Mouse (Mus musculus) embryonic facial prominence, embryonic 10.5 days (tissue): ENCODE measurements around the gene 6330409D20Rik. TPM values are rescaled to one million over a fixed set of nuclear protein-coding genes. Genes with fewer than 3 reads are reported as not detected.

Source experiments
- DNase-seq: peaks from one replicate; pipeline ENCODE4 v3.0.0-alpha.2; 2017; ENCODE audit warnings: low spot score
- H3K27ac ChIP-seq: fragments of 300-500 bp; sonication (generic); replicated peaks from 2 replicates; pipeline ENCODE4 v1.5.1; 2016; ENCODE audit warnings: mild to moderate bottlenecking
- H3K27me3 ChIP-seq: fragments of 300-500 bp; sonication (generic); replicated peaks from 2 replicates; pipeline ENCODE4 v1.6.1; 2016; ENCODE audit warnings: low read depth, mild to moderate bottlenecking; ENCODE audit not compliant: poor library complexity, severe bottlenecking
- H3K36me3 ChIP-seq: fragments of 300-500 bp; sonication (generic); replicated peaks from 2 replicates; pipeline ENCODE4 v1.6.1; 2016; ENCODE audit warnings: mild to moderate bottlenecking, moderate library complexity
- H3K4me1 ChIP-seq: fragments of 300-500 bp; sonication (generic); 2 replicates; pipeline ENCODE4 v1.6.1; 2016
- H3K4me3 ChIP-seq: fragments of 300-500 bp; sonication (generic); 2 replicates; pipeline ENCODE4 v1.5.1; 2016; ENCODE audit warnings: mild to moderate bottlenecking, moderate library complexity
- H3K9me3 ChIP-seq: fragments of 300-500 bp; sonication (generic); 2 replicates; pipeline ENCODE4 v1.6.1; 2016; ENCODE audit warnings: mild to moderate bottlenecking
- WGBS: fragments of 180-500 bp; shearing (Covaris S2); methylation state at CpG from one replicate; pipeline ENCODE4 v1.1.7; 2016; 5-methylcytosine and 5-hydroxymethylcytosine counted together
- polyA plus RNA-seq: library from polyadenylated mRNA; unstranded; fragments of >200 nt; fragmentation: Nextera tagmentation; extraction: Ambion mirVana; gene quantifications from 2 replicates; pipeline ENCODE4 v1.2.1, GENCODE M21; 2016

Gene 6330409D20Rik
- polyA plus RNA-seq, 1 experiment from 2014 or later, result 0.57 TPM

DNA sequence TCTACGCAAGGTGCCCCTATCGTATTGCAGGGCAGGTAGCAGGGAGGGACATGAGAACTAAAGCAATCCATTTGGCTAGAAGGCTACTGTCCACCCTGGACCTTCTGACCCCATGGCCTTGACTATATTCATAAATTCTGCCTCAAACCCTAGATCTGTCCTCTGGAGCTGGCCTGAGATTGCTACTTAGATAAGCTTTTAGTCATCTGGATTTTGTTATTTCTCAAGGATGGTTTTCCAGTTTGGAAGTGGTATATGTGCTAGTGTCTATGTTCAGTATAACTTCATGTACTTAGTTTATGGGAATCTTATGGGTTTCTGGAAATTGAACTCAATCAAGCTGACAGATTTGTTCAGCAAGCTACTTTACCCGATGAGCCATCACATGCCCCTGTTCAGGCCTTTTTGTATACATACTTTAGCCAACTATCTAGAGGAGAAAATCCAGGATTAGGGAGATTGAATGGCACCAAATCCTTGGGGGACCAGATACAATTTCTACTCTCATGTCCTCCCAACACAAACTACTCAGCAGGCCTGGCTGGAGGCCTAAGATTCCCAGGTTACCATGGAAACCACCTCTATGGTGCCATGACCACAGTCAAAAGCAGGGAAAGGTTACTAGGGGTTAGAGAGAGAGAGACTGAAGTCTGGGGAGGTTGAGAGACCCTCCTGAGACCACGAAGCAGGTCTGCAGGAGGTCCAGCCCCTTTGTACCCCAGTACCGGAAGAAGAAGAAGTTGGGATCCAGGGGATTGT, 28.7 kb upstream of the 6330409D20Rik start:
- no peaks in the 10 kb centered on the region for H3K36me3 ChIP-seq
- 0 out of 2 replicates have a peak, but pooled peaks cover 12% of the 10 kb centered on the region for H3K27me3 ChIP-seq
- 74% methylated on average over 5 of the region's 5 CpGs for WGBS
- no peaks in the 10 kb centered on the region for H3K9me3 ChIP-seq
- no peak for DNase-seq
- no peak overlapping the region for H3K27ac ChIP-seq
- peaks cover 55% of the 10 kb centered on the region for H3K4me1 ChIP-seq
- no peak overlapping the region for H3K4me3 ChIP-seq

- Histone ChIP-seq H3K4me1 (peaks cover 54% of the 10 kb centered on the region), H3K9me3 (no peaks in the 10 kb centered on the region), H3K27me3 (0 out of 2 replicates have a peak, but pooled peaks cover 10% of the 10 kb centered on the region), H3K4me3 (0 out of 2 replicates have a peak overlapping the region, but pooled peaks have one; percentile 21), H3K27ac (no peak overlapping the region), H3K36me3 (no peaks in the 10 kb centered on the region)
- peak; percentile 38 for DNase-seq
- WGBS, result 53% methylated on average over 19 of the region's 19 CpGs
Observed at GRCm38 (mm10) chr2:32768661-32769285, 28.0 kb upstream of the 6330409D20Rik start.

DNA sequence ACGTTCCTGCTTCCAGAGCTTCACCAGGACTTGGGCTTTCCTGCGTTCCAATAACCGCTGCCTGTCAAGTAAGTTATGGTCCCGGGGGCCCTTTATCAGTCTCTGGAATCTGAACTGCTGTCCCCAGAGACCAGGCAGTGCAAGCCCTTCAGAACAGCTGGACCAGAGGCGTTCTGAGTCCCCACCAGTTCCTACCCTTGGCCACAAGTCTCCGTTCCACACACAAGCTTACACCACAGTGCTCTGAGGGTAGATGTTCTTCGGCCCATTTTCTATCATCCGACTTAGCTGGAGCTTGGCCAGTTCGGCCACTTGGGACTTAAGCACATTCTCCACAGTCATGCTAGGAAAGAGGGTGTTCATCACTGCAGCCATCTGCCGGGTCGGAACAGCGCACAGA, 26.4 kb upstream of the 6330409D20Rik start:
- Histone ChIP-seq H3K27me3 (0 out of 2 replicates have a peak, but pooled peaks cover 6% of the 10 kb centered on the region), H3K4me3 (no peak overlapping the region), H3K4me1 (peaks cover 51% of the 10 kb centered on the region), H3K27ac (no peak overlapping the region), H3K36me3 (peaks cover 12% of the 10 kb centered on the region), H3K9me3 (no peaks in the 10 kb centered on the region)
- WGBS, result 78% methylated on average over 12 of the region's 12 CpGs
- DNase-seq, result no peak

DNA sequence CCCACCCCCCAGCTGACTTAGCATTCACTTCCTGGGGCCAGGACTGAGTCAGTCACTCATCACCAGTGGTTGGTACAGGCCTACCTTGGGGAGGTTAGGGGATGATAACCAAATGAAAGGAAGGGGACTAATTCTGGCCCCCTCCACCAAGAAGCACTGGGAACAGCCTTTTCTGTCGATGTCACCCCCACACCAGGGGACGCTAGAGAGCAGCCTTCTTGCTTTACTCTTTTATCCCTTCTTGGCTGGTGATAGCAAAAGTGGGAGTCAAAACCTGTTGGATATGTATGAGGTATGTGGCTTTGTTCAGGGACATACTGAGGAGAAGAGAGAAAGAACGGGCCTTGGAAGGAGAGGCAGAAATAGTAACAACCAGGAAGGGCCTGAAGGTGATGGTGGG, 22.5 kb upstream of the 6330409D20Rik start:
- no peaks in the 10 kb centered on the region for H3K27me3 ChIP-seq
- no peak overlapping the region for H3K27ac ChIP-seq
- 76% methylated on average over 3 of the region's 3 CpGs for WGBS
- H3K4me1 ChIP-seq, result peaks cover 22% of the 10 kb centered on the region
- H3K36me3 ChIP-seq, result peaks cover 43% of the 10 kb centered on the region
- no peaks in the 10 kb centered on the region for H3K9me3 ChIP-seq
- DNase-seq, result no peak
- no peak overlapping the region for H3K4me3 ChIP-seq

DNA sequence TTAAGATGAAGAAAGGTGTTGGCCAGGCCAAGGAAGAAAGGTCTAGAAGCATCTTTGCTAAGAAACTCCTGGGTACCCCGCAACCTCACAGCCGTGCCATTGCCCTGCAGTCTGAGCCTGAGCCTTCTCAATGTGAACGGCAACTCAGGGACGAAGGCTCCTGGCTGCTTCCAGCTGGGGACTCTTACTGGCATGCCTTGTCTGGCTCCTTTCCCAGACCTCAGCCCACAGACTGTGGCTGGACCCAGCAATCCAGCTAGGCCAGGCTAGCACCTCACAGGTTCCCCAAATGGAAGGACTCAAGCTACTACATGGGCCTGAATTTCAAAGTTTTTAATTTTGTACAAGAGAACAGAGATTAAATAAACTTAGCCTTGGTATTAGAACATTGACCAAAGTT, 21.0 kb upstream of the 6330409D20Rik start:
- H3K4me1 ChIP-seq, result peaks cover 25% of the 10 kb centered on the region
- H3K27me3 ChIP-seq, result no peaks in the 10 kb centered on the region
- H3K9me3 ChIP-seq, result no peaks in the 10 kb centered on the region
- H3K36me3 ChIP-seq, result peaks cover 43% of the 10 kb centered on the region
- H3K4me3 ChIP-seq, result no peak overlapping the region
- no peak overlapping the region for H3K27ac ChIP-seq
- WGBS, result 95% methylated on average over 4 of the region's 4 CpGs
- DNase-seq, result no peak

DNA sequence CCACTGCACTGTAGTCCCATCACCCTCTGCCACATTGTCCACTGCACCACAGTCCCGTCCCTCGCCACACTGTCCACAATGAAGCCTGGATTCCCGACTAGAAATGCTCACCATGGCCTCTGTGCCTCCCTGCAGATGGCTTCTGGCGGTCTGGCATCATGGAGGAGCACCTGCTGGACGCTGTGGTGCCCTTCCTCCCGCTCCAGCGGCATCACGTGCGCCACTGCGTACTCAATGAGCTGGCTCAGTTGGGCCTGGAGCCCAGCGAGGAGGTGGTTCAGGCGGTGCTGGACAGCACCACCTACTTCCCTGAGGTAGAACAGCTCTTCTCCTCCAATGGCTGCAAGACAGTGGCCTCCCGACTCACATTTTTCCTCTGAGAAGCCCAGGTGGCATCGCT, 20.5 kb upstream of the 6330409D20Rik start:
- H3K4me3 ChIP-seq, result no peak overlapping the region
- H3K27me3 ChIP-seq, result no peaks in the 10 kb centered on the region
- H3K9me3 ChIP-seq, result no peaks in the 10 kb centered on the region
- peaks cover 43% of the 10 kb centered on the region for H3K36me3 ChIP-seq
- no peak for DNase-seq
- WGBS, result 87% methylated on average over 14 of the region's 14 CpGs
- H3K27ac ChIP-seq, result no peak overlapping the region
- peaks cover 22% of the 10 kb centered on the region for H3K4me1 ChIP-seq

DNA sequence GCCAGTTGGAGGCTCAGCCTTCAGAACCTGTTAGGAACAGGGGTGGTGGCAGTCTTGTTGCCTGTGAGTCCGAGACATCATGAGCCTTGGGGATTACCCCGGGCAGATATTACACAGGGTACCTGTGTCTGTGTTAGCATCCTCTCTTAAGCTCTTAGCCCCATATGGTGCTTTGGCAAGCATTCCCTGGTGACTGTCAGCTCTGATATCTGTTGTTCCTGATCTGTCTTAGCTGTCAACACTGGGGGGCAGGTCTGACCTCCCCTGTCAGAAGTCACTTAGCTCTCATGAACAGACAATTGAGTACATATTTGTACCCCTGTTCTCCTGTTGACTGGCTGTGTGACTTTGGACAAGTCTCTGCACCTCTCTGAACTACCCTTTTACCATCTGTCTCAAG, 18.2 kb upstream of the 6330409D20Rik start:
- H3K27me3 ChIP-seq, result no peaks in the 10 kb centered on the region
- H3K27ac ChIP-seq, result no peak overlapping the region
- peaks cover 55% of the 10 kb centered on the region for H3K36me3 ChIP-seq
- 80% methylated on average over 2 of the region's 2 CpGs for WGBS
- no peaks in the 10 kb centered on the region for H3K9me3 ChIP-seq
- peak overlapping the region; percentile 75; the same call in 1 of the 2 replicates for H3K4me3 ChIP-seq
- DNase-seq, result no peak
- H3K4me1 ChIP-seq, result peaks cover 22% of the 10 kb centered on the region

GRCm38 (mm10) chr2:32758503-32758902, 17.7 kb upstream of the 6330409D20Rik start:
- Histone ChIP-seq H3K27ac (no peak overlapping the region), H3K4me3 (peak overlapping the region; percentile 75; the same call in 1 of the 2 replicates), H3K27me3 (no peaks in the 10 kb centered on the region; the same call in 1 of the 2 replicates), H3K4me1 (peaks cover 22% of the 10 kb centered on the region), H3K36me3 (peaks cover 58% of the 10 kb centered on the region), H3K9me3 (no peaks in the 10 kb centered on the region)
- DNase-seq, result no peak
- 76% methylated on average over 8 of the region's 8 CpGs for WGBS

DNA sequence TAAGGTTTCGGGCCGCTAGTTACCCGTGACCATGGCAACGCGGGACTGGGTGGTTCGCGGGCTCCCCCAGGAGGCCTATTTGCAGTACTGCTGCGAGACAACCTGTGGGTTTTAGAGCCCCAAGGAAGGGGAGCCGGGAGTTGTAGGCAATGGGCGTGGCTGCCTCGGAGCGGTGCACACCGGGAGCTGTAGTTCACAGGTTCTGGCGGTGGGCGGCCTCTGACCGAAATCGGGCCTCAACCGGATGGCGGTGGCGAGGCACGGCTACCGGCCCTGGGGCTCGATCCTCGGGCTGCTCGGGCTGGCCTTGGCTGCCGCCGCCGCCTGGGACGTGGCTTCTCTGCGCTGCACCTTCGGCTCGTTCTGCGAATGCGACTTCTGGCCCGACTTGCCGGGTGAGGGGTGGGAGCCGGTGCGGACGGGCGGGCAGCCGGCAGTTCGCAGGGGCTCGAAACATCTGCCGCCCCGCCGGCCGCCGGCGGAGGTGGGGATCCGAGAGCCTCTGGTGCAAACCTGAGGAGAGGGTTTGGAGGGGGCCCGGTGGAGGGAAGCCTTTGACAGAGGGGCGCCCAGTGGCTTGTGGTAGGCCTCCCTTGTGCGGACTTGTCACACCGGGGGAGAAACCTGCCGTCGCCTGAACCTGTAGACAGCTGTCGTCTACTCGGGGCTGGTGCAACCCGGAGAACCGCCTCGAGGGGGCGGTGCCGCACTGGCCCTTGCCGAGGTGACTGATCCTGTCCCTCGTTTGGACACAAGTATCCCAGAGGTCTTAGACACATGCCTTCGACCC, 16.4 kb upstream of the 6330409D20Rik start, which contains the start of gene Tor2a:
Gene Tor2a, plus strand, starts transcription at position 179 of the 790 bp plus-strand sequence.
- peak; percentile 97 for DNase-seq
- Histone ChIP-seq H3K4me3 (peak within 1 kb of the TSS; percentile 75), H3K36me3 (peaks cover 58% of the 10 kb centered on the region), H3K9me3 (no peaks in the 10 kb centered on the region), H3K4me1 (peaks cover 27% of the 10 kb centered on the region), H3K27ac (peak within 1 kb of the TSS; percentile 94), H3K27me3 (peaks cover 10% of the 10 kb centered on the region; the same call in 1 of the 2 replicates)
- WGBS, result under 1% methylated on average over 66 of the region's 66 CpGs

- no peak for DNase-seq
- H3K9me3 ChIP-seq, result no peaks in the 10 kb centered on the region
- peak overlapping the region; percentile 75 for H3K4me3 ChIP-seq
- H3K27ac ChIP-seq, result no peak overlapping the region
- peaks cover 33% of the 10 kb centered on the region for H3K4me1 ChIP-seq
- H3K36me3 ChIP-seq, result peaks cover 55% of the 10 kb centered on the region
- WGBS, result 36% methylated on average over 6 of the region's 6 CpGs
- peaks cover 11% of the 10 kb centered on the region; the same call in 1 of the 2 replicates for H3K27me3 ChIP-seq
Observed at GRCm38 (mm10) chr2:32756674-32757055, 15.8 kb upstream of the 6330409D20Rik start.

DNA sequence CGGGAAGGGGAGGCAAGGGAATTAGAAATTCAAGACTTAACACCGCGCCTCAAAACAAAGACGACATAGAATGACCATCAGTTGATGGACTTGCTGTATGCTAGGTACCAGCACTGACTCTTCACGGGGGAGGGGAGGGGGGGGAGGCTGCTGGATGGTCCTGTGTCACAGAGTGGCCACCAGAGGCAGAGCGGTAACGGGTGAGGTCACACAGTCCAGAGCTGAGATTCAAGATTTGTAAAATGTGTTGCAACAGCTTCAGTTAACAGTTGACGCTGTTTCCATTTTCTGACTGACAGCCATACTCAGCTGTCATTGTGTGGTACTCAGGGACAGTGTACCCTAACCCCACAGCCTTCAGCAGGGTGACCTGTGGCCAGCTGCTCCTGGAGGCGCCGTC, 11.4 kb upstream of the 6330409D20Rik start:
- H3K36me3 ChIP-seq, result peaks cover 58% of the 10 kb centered on the region
- H3K27ac ChIP-seq, result no peak overlapping the region
- H3K9me3 ChIP-seq, result no peaks in the 10 kb centered on the region
- peaks cover 11% of the 10 kb centered on the region; the same call in 1 of the 2 replicates for H3K27me3 ChIP-seq
- H3K4me1 ChIP-seq, result peaks cover 33% of the 10 kb centered on the region
- DNase-seq, result no peak
- peak overlapping the region; percentile 54 for H3K4me3 ChIP-seq
- 64% methylated on average over 10 of the region's 10 CpGs for WGBS

- peaks cover 11% of the 10 kb centered on the region; the same call in 1 of the 2 replicates for H3K27me3 ChIP-seq
- no peak for DNase-seq
- H3K27ac ChIP-seq, result peak overlapping the region; percentile 66
- H3K4me3 ChIP-seq, result peak overlapping the region; percentile 54
- peaks cover 28% of the 10 kb centered on the region for H3K4me1 ChIP-seq
- peaks cover 64% of the 10 kb centered on the region for H3K36me3 ChIP-seq
- H3K9me3 ChIP-seq, result no peaks in the 10 kb centered on the region
- 23% methylated on average over 10 of the region's 10 CpGs for WGBS
Observed at GRCm38 (mm10) chr2:32751665-32752033, 10.8 kb upstream of the 6330409D20Rik start.
